Mouse (Mus musculus) megakaryocyte, embryonic 14.5 days (primary cell): ENCODE data around the gene Gli2.

ENCODE experiments used
- FLI1 ChIP-seq: IDR thresholded peaks from 2 replicates; pipeline ENCODE4 v1.6.1; 2012; ENCODE audit warnings: low read length, inconsistent platforms, mixed read lengths
- GATA1 ChIP-seq: IDR thresholded peaks from 3 replicates; pipeline ENCODE4 v1.6.1; 2012; ENCODE audit warnings: mixed read lengths, low read length, inconsistent platforms, borderline replicate concordance

- TF ChIP-seq GATA1 (no peak), FLI1 (no peak)
Observed at GRCm38 (mm10) chr1:118825035-118825434, 228.4 kb downstream of the Gli2 start.
